Mouse (Mus musculus): ENCODE results near the gene Tmem267.
"Not testable (repeated sequence)": the region's sequence is repeated elsewhere in the genome, so short reads cannot be mapped to it uniquely, and the experiment has no call there.

The Tmem267 gene

DNA sequence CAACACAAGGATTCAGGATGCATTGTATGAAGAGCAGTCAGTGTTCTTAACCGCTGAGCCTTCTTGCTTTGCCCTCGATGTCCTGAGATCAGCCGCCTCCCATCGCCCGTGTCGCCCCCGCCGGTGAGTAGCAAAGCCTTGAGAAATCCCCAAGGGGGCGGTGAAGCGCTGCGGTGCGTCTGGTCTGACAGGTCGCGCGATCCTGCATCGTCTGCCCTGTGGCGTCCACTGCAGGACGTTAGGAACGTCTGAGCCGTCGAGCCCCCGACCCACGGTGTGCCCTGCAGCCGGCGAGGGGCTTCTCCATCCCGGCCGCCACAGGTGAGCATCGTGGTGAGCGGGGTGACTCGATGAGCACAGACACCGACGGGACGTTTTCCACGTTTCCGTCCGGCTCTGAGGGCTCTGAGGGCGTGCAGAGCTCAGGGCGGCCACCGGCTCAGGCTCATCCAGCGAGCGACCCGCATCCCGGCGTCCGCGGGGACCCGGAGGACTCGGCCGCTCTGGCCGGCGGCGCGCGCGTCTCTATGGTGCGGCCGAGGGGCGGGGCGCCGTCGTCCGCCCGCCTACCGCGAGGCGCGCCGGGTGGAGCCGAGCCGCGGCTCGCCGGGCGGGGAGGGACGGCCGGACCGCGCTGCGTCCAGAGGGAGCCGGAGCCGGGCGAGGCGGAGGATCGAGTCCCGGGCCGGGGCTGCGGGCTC is at the start of gene Tmem267, which contains the start of gene 3110070M22Rik:
TSS of gene Tmem267 (plus strand) at position 160 of the 701 bp plus-strand sequence.
TSS of gene 3110070M22Rik (minus strand) at position 504 of the 701 bp plus-strand sequence.
- DNase-seq (ENCODE audit: low read depth, low spot score), result peak; percentile 81

DNA sequence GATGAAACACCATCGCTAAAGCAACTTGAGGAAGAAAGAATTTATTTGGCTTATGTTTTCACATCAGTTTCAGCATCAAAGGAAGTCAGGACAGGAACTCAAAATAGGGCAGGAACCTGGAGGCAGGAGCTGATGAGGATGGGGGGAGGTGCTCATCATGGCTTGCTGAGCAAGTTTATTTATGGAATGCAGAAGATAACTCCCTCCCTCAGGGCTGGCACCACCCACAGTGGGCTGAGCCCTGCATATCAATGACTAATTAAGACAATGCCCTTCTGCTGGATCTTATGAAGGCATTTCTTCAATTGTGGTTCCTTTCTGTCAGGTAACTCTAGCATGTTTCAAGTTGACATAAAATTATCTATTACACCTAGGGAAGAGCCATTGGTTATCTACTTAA is 45.6 kb upstream of the Tmem267 start:
- no peak for DNase-seq (ENCODE audit: low read depth, low spot score)

GRCm38 (mm10) chr13:119453563-119453962 is 34.3 kb upstream of the Tmem267 start:
- no peak for DNase-seq (ENCODE audit: low read depth, low spot score)

DNA sequence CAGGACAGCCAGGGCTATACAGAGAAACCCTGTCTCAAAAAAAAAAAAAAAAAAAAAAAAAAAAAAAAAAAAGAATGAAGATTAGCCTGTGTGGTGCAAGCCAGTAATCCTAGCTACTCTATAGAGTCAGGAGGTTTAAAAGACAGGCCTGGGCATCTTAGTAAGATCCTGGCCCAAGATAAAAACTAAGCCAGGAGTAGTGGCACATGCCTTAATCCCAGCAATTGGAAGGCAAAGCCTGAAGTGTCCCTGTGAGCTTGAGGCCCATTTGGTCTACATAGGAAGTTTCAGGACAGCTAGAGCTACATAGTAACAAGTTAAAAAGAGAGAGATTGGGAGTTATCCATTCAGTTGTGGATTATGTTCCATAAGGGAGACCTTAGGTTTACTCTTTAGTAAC is 32.8 kb upstream of the Tmem267 start:
- no peak for DNase-seq (ENCODE audit: low read depth, low spot score)

DNA sequence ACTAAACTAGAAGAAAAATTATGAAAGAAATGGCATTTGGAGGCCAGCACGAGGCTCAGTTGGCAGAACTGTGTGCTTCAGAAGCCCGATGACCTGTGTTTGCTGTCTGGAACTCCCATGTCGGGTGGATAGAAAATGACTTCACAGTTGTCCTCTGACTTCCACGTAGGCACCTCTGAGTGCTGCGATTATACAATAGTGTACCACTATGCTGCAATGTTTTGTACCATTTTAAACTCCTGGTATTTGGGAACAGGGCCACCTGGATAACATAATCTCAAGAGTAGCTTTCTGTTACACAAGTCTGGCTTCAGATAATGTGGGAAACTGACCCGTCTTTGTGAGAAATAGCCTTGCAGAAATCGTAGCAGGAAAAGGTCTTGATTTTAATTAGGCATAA is 31.5 kb upstream of the Tmem267 start:
- no peak for DNase-seq (ENCODE audit: low read depth, low spot score)

DNA sequence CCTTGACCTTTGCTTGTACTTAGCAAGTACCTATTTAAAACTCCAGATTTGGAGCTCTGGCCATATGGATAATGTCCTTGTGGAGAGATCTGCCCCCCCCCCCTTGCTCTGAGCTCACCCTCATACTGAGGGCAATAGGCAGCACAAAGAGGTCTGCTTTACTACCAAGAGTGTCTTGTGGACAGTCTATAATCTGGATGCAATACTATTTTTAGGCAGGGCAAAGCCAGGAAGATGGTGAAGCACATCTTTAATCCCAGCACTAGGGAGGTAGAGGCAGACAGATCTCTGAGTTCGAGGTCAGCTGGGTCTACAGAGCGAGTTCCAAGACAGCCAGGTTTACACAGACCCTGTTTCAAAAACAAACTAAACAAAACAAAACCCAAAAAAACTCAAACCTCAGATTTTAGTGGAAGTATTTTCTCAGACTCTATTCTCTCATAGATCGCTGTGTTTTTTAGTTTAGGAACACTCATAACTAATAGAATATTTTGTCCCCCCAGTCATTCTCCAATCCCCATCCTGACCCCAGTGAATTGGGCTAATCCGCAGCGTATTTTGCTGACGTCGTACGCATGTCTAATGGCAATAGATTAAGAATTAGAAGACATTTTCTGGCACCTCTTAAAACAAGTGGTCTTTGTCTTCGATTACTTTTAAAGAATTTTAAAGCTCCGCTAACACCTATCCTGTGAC is 25.8 kb upstream of the Tmem267 start:
- DNase-seq (ENCODE audit: low read depth, low spot score), result no peak

DNA sequence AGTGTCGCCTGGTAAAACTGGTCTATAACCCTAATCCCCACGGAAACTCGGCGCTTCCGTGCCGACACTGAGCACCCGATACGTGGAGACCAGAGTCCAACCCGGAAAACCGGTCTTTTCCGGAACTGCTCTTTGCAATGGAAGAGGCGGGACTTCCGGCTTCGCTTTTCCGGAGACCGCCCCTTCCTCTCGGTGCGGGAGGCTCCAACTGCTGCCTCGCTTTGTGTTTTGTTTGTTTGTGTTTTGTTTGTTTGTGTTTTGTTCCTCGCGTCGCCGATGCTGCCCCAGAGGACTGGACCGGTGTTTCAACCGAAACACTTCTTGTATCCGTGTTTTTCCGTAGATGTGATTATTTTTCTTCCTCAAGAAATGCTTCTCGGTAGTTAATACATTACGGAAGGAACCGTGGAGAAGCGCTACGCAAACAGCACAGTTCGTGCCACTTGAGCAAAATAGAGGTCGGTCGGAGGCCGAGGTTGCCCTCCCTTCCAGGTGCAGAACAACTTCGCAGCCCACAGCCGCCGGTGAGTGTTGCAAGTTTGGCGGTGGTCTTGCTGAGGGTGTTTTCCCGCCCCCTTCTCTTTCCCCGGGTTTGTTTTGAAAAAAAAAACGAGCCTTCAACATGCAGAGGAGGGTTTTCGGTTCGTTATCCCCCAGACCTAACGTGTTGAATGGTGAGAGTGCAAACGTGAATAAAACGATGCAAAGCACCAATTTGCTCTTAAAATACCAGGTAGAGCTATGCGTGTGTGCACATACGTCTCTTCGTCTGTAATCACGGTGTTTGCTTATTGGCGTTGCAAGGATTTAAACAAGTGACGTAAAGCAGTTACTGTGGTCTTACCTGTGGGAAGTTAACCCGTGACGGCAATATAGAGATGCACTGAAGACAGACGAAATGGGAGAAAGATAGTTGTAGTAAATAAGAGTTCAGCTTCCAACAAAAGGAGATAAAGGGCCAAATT is 25.0 kb upstream of the Tmem267 start, which contains the start of gene 4833420G17Rik:
TSS of gene 4833420G17Rik (plus strand) at position 173 of the 965 bp plus-strand sequence.
- DNase-seq (ENCODE audit: low read depth, low spot score), result peak; percentile 87

GRCm38 (mm10) chr13:119476631-119477030 is 11.2 kb upstream of the Tmem267 start:
- no peak for DNase-seq (ENCODE audit: low read depth, low spot score)

DNA sequence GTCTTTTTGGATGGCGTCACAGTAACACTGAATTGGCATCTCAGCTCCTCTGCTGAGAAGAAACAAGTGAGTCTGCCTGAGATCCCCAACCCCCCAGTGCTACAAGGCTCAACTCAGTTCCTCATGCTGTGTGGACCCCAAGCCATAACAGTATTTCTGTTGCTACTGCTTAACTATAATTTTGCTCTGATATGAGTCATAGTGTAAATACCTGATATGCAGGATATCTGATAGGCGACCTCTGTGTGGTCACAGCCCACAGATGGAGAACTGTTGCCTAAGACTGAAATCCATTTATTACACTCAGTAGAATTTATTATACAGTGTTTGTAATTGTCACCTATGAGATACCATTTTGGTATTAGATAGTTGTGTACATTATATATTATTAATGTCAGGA is 10.1 kb upstream of the Tmem267 start:
- DNase-seq (ENCODE audit: low read depth, low spot score), result no peak

- DNase-seq (ENCODE audit: low read depth, low spot score), result no peak
Measured at GRCm38 (mm10) chr13:119487354-119487753, 485 bp upstream of the Tmem267 start.

GRCm38 (mm10) chr13:119492083-119492482 is 4.2 kb downstream of the Tmem267 start:
- DNase-seq (ENCODE audit: low read depth, low spot score), result not testable (repeated sequence)

DNA sequence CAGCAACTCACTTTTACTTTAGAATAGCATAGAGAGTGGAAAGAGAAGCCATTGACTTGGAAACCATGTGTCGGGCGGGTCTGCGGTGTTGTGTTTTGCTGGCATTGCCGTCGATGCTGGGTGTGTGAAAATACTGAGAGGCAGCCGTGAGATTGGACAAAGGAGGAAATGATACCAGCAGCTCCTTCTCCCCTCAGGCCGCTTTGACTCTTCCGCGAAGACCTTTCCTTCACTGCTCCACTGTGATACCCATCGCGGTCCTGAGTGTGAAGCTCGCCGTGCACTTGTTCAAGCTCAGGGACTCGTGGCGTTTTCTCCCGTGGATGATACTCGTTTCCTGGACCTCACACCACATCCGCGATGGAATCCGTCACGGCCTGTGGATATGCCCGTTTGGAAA is 7.1 kb downstream of the Tmem267 start:
- not testable (repeated sequence) for DNase-seq (ENCODE audit: low read depth, low spot score)

DNA sequence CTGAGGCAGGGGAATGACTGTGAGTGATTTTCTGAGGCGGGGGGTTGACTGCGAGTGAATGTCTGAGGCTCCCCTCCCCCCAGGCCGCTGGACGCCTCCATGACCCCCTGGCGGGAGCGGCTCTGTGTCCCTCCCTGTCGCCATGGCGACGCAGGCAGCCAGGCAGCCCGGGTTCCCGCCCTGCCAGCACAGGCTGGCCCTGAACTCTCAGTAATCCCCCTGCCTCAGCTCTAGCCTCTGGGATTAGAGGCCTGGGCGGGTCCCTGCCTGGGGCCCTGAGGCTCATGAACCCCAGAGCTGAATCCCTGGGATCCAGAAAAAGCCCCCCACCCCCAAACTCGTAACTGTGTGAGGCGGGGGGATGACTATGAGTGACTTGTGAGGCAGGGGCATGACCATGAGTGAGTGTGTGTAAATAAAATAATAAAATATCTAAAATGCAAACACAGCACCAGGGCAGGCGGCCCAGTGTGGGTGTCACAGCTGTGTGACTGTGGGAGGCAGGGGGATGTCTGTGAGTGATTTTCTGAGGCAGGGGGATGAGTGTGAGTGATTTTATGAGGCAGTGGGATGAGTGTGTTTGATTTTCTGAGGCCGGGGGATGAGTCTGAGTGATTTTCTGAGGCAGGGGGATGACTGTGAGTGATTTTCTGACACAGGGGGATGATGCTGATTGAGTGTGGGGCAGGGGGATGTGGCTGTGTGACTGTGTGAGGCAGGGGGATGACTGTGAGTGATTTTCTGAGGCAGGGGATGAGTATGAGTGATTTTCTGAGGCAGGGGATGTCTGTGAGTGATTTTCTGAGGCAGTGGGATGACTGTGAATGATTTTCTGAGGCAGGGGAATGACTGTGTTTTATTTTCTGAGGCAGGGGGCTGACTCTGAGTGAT is 108.7 kb downstream of the Tmem267 start:
- DNase-seq (ENCODE audit: low read depth, low spot score), result peak; percentile 65

GRCm38 (mm10) chr13:119598466-119598865 is 110.6 kb downstream of the Tmem267 start:
- DNase-seq (ENCODE audit: low read depth, low spot score), result peak; percentile 49

DNA sequence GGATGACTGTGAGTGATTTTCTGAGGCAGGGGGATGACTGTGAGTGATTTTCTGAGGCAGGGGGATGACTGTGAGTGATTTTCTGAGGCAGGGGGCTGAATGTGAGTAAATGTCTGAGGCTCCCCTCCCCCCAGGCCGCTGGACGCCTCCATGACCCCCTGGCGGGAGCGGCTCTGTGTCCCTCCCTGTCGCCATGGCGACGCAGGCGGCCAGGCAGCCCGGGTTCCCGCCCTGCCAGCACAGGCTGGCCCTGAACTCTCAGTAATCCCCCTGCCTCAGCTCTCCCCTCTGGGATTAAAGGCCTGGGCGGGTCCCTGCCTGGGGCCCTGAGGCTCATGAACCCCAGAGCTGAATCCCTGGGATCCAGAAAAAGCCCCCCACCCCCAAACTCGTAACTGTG is 111.2 kb downstream of the Tmem267 start:
- DNase-seq (ENCODE audit: low read depth, low spot score), result not testable (repeated sequence)

DNA sequence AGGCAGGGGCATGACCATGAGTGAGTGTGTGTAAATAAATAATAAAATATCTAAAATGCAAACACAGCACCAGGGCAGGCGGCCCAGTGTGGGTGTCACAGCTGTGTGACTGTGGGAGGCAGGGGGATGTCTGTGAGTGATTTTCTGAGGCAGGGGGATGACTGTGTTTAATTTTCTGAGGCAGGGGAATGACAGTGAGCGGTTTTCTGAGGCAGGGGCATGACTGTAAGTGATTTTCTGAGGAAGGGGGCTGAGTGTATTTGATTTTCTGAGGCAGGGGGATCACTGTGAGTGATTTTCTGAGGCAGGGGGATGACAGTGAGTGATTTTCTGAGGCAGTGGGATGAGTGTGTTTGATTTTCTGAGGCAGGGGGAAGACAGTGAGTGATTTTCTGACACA is 111.7 kb downstream of the Tmem267 start:
- DNase-seq (ENCODE audit: low read depth, low spot score), result not testable (repeated sequence)

DNA sequence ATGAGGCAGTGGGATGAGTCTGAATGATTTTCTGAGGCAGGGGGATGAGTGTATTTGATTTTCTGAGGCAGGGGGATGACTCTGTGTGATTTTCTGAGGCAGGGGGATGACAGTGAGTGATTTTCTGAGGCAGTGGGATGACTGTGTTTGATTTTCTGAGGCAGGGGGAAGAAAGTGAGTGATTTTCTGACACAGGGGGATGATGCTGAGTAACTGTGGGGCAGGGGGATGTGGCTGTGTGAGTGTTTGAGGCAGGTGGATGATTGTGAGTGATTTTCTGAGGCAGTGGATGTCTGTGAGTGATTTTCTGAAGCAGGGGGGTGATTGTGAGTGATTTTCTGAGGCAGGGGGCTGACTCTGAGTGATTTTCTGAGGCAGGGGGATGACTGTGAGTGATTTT is 112.3 kb downstream of the Tmem267 start:
- DNase-seq (ENCODE audit: low read depth, low spot score), result peak; percentile 75

GRCm38 (mm10) chr13:119602688-119603331 is 115.0 kb downstream of the Tmem267 start:
- DNase-seq (ENCODE audit: low read depth, low spot score), result peak; percentile 36

DNA sequence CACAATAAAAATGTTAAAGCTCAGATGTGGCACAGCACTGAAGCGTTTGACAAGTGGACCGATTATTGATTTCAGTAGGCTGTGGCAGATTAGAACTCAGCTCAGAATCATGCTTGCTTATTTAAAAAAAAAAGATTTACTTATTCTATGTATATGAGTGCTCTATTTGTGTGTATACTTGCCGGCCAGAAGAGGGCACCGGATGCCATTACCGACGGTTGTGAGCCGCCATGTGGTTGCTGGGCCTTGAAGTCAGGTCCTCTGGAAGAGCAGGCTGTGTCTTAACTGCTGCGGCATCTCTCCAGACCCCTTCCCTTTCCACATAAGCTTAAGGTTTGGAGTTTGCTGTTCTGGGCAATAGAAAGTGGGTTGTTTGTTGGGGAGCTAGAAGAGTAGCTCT is 116.1 kb downstream of the Tmem267 start:
- not testable (repeated sequence) for DNase-seq (ENCODE audit: low read depth, low spot score)

DNA sequence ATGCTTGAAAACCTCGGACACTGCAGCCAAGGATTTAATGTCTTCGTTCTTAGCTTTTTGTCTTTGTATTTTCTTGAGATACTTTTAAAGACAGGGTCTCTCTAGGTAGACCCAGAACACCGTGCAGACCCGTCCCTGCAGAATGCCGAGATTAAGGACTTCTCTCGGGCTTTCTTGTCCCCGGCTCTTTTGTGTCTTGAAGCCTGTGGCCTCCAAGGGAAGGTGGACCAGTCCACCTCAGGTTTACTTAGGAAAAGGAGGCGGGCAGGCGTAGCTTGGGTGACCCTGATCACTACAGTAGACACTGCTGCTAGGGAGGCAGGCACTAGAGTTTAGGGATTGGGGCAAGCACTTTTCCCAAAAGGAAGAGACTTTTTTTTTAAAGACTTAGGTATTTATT is 116.5 kb downstream of the Tmem267 start:
- not testable (repeated sequence) for DNase-seq (ENCODE audit: low read depth, low spot score)
